In the genomic region with DNA sequence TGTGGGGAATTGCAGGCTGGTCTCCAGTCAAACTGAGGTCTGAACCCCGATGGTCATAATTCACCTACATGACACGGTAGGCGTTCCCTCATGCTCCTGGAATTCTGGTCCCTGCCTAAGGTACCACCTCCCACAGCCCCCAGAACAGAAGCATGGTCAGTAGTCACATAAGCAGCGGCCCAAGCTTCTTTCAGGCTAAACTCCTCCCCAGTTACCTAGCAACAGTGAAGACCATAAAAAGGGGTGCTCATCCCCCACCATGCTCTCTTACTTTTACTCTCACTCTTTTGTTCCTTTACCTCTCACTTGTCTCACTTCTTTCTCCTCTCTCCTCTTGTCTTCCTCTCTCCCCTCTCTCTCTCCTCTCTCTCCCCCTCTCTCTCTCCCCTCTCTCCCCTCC, we compare ENCODE assay signal across 5 mouse cellular contexts.
A peak's percentile ranks its signal among the peaks of the same experiment; 100 is the strongest.
DNase-seq lines count a peak whose midpoint lies in the region; ATAC-seq lines count a peak whose summit lies in the region.
"Not testable (repeated sequence)": the region's sequence is repeated elsewhere in the genome, so short reads cannot be mapped to it uniquely, and the experiment has no call there.

No protein-coding gene starts in this region.

- not testable (repeated sequence) for H3K27ac ChIP-seq in hindbrain, embryonic 11.5 days (ENCODE audit: low read depth, low read length); midbrain, embryonic 11.5 days (ENCODE audit: low read depth, low read length); neural tube, embryonic 12.5 days

- H3K36me3 ChIP-seq in hindbrain, embryonic 11.5 days (ENCODE audit: control insufficient read depth, insufficient read depth, low read length); midbrain, embryonic 11.5 days (ENCODE audit: control insufficient read depth, insufficient read depth, low read length); neural tube, embryonic 12.5 days: not testable (repeated sequence)

- WGBS in hindbrain, embryonic 11.5 days: 42% methylated on average over 4 of the region's 4 CpGs
- 49% methylated on average over 4 of the region's 4 CpGs for WGBS in midbrain, embryonic 11.5 days
- 19% methylated on average over 4 of the region's 4 CpGs for WGBS in neural tube, embryonic 12.5 days

- DNase-seq in embryo, embryonic 10 days (ENCODE audit: low spot score): peak; percentile 40
- peak; percentile 20 for DNase-seq in embryo, embryonic 11 days
- DNase-seq in hindbrain, embryonic 11.5 days (ENCODE audit: low spot score): peak; percentile 10
- peak; percentile 84 for DNase-seq in midbrain, embryonic 11.5 days (ENCODE audit: low spot score, missing footprints)

- not testable (repeated sequence) for ATAC-seq in hindbrain, embryonic 11.5 days (ENCODE audit: low FRiP score)
- ATAC-seq in midbrain, embryonic 11.5 days (ENCODE audit: low FRiP score): 0 out of 2 replicates have a peak, but pooled peaks have one; percentile 30
- peak; percentile 50; the same call in 1 of the 2 replicates for ATAC-seq in neural tube, embryonic 12.5 days (ENCODE audit: low FRiP score, low read depth)

- H3K27me3 ChIP-seq in hindbrain, embryonic 11.5 days (ENCODE audit: control insufficient read depth, insufficient read depth, low read length); midbrain, embryonic 11.5 days (ENCODE audit: control insufficient read depth, insufficient read depth, low read length); neural tube, embryonic 12.5 days (replicated peaks): not testable (repeated sequence)

- not testable (repeated sequence) for H3K9me3 ChIP-seq in hindbrain, embryonic 11.5 days (ENCODE audit: control insufficient read depth, low read length); midbrain, embryonic 11.5 days (ENCODE audit: control insufficient read depth, low read length); neural tube, embryonic 12.5 days

- H3K4me1 ChIP-seq in hindbrain, embryonic 11.5 days (replicated peaks; ENCODE audit: control insufficient read depth, insufficient read depth, low read length); midbrain, embryonic 11.5 days (ENCODE audit: control insufficient read depth, insufficient read depth, low read length); neural tube, embryonic 12.5 days: not testable (repeated sequence)

- H3K4me2 ChIP-seq in hindbrain, embryonic 11.5 days (replicated peaks; ENCODE audit: low read depth, low read length); midbrain, embryonic 11.5 days; neural tube, embryonic 12.5 days (replicated peaks): not testable (repeated sequence)

- H3K9ac ChIP-seq in hindbrain, embryonic 11.5 days (ENCODE audit: low read depth, low read length); midbrain, embryonic 11.5 days (ENCODE audit: low read length); neural tube, embryonic 12.5 days: not testable (repeated sequence)

- not testable (repeated sequence) for H3K4me3 ChIP-seq in hindbrain, embryonic 11.5 days (ENCODE audit: low read depth, low read length); midbrain, embryonic 11.5 days (ENCODE audit: low read depth, low read length); neural tube, embryonic 12.5 days

Comparison
In these comparisons a context has a peak if more than half of its experiments do, and no peak if none do; other contexts are left out.
1. DNase-seq: peak in every context shown above with its lines; median percentile 84 in midbrain, embryonic 11.5 days; 40 in embryo, embryonic 10 days; 20 in embryo, embryonic 11 days; 10 in hindbrain, embryonic 11.5 days.